Mouse (Mus musculus): ENCODE results near the gene Hrc. TPM values are rescaled to one million over a fixed set of nuclear protein-coding genes. Genes with fewer than 3 reads are reported as not detected.

Gene Hrc
- total RNA-seq, 2 experiments from 2014 or later: 0.23 to 0.61 TPM

- no peak for DNase-seq (ENCODE audit: extremely low spot score in 1 of 2, low spot score in 2 of 2)
- intact Hi-C loops (cut with DNase I): no loop called here
- Histone ChIP-seq H3K27ac (peak overlapping the region; percentile 97), H3K4me3 (peak overlapping the region; percentile 84)
- no peak for TF ChIP-seq CTCF (IDR thresholded peaks at IDR 0.05)
Observed at GRCm38 (mm10) chr7:45368178-45368577, 33.1 kb downstream of the Hrc start.

GRCm38 (mm10) chr7:45369022-45369745 is 34.1 kb downstream of the Hrc start:
- DNase-seq (ENCODE audit: extremely low spot score in 1 of 2, low spot score in 2 of 2): no peak
- TF ChIP-seq CTCF (IDR thresholded peaks at IDR 0.05): no peak
- H3K4me3 ChIP-seq: peak overlapping the region; percentile 84
- peak overlapping the region; percentile 97 for H3K27ac ChIP-seq
- intact Hi-C loops (cut with DNase I): no loop called here

- intact Hi-C loops (cut with DNase I): no loop called here
- Histone ChIP-seq H3K4me3 (peak overlapping the region; percentile 84), H3K27ac (peak overlapping the region; percentile 97)
- DNase-seq (ENCODE audit: extremely low spot score in 1 of 2, low spot score in 2 of 2): peak in 1 of 2 experiments; percentile 37
- no peak for TF ChIP-seq CTCF (IDR thresholded peaks at IDR 0.05)
Observed at GRCm38 (mm10) chr7:45369836-45370474, 34.9 kb downstream of the Hrc start.

GRCm38 (mm10) chr7:45370475-45371311 is 35.6 kb downstream of the Hrc start, which contains the start of gene Lin7b:
Lin7b (minus strand) TSS chr7:45370583.
- intact Hi-C loops (cut with DNase I): no loop called here
- DNase-seq (ENCODE audit: extremely low spot score in 1 of 2, low spot score in 2 of 2): peak; percentile 90 to 91
- peak; percentile 23 for TF ChIP-seq CTCF (IDR thresholded peaks at IDR 0.05)

GRCm38 (mm10) chr7:45372371-45372770 is 37.3 kb downstream of the Hrc start:
- TF ChIP-seq CTCF (IDR thresholded peaks at IDR 0.05): no peak
- intact Hi-C loops (cut with DNase I): no loop called here

More at GRCm38 (mm10) chr7:45370475-45371311, 35.6 kb downstream of the Hrc start, which contains the start of gene Lin7b:
- peak within 1 kb of the TSS; percentile 97 for H3K27ac ChIP-seq
- H3K4me3 ChIP-seq: peak within 1 kb of the TSS; percentile 84

GRCm38 (mm10) chr7:45374620-45375019 is 39.5 kb downstream of the Hrc start:
- intact Hi-C loops (cut with DNase I): loop anchor here (2.0 kb wide), 1 partner anchor 18 kb away; no protein-coding TSS in a partner anchor
- no peak for TF ChIP-seq CTCF (IDR thresholded peaks at IDR 0.05)
- Histone ChIP-seq H3K27ac (no peak overlapping the region), H3K4me3 (no peak overlapping the region)
- no peak for DNase-seq (ENCODE audit: extremely low spot score in 1 of 2, low spot score in 2 of 2)

More at GRCm38 (mm10) chr7:45372371-45372770, 37.3 kb downstream of the Hrc start:
- DNase-seq (ENCODE audit: extremely low spot score in 1 of 2, low spot score in 2 of 2): no peak
- no peak overlapping the region for H3K4me3 ChIP-seq
- no peak overlapping the region for H3K27ac ChIP-seq

GRCm38 (mm10) chr7:45376057-45376456 is 41.0 kb downstream of the Hrc start:
- no peak for DNase-seq (ENCODE audit: extremely low spot score in 1 of 2, low spot score in 2 of 2)
- TF ChIP-seq CTCF (IDR thresholded peaks at IDR 0.05): no peak
- Histone ChIP-seq H3K4me3 (no peak overlapping the region), H3K27ac (no peak overlapping the region)
- intact Hi-C loops (cut with DNase I): no loop called here

GRCm38 (mm10) chr7:45386077-45386476 is 51.0 kb downstream of the Hrc start:
- Histone ChIP-seq H3K4me3 (no peak overlapping the region), H3K27ac (no peak overlapping the region)
- no peak for DNase-seq (ENCODE audit: extremely low spot score in 1 of 2, low spot score in 2 of 2)
- intact Hi-C loops (cut with DNase I): no loop called here
- peak; percentile 8 for TF ChIP-seq CTCF (IDR thresholded peaks at IDR 0.05)

Other genes with a start within 250 kb of the Hrc start
- 1 to 10 TPM; 4.9 to 5.6 TPM for gene Rcn3, start 243.1 kb upstream of the Hrc start, total RNA-seq (2021)
- 10 to 100 TPM; 16.7 to 23.4 TPM for gene Fcgrt, start 231.4 kb upstream of the Hrc start, total RNA-seq (2021)
- 100 to 1,000 TPM; 421 to 444 TPM for gene Rps11, start 210.9 kb upstream of the Hrc start, total RNA-seq (2021)
- 100 to 1,000 TPM; 695 to 716 TPM for gene Rpl13a, start 206.5 kb upstream of the Hrc start, total RNA-seq (2021)
- gene Gm45713, start 199.1 kb upstream of the Hrc start, total RNA-seq (2021): not detected
- gene Flt3l, start 198.9 kb upstream of the Hrc start, total RNA-seq (2021): 1 to 10 TPM; 6.7 to 8.8 TPM
- gene Pih1d1, start 181.0 kb upstream of the Hrc start, total RNA-seq (2021): 10 to 100 TPM; 47.6 to 48.4 TPM
- gene Aldh16a1, start 180.7 kb upstream of the Hrc start, total RNA-seq (2021): 10 to 100 TPM; 15.9 to 23.1 TPM
- gene Slc17a7, start 171.3 kb upstream of the Hrc start, total RNA-seq (2021): 1,000 to 10,000 TPM; 1,255 to 1,327 TPM
- gene Gfy, start 155.7 kb upstream of the Hrc start, total RNA-seq (2021): under 1 TPM in 1 of 2 experiments, not detected in 1; 0.29 TPM
- gene Pth2, start 154.3 kb upstream of the Hrc start, total RNA-seq (2021): not detected
- gene Ccdc155, start 130.4 kb upstream of the Hrc start, total RNA-seq (2021): 1 to 10 TPM; 6.7 to 7.5 TPM
- 10 to 100 TPM; 32.4 to 33.5 TPM for gene Dkkl1, start 123.1 kb upstream of the Hrc start, total RNA-seq (2021)
- 1 to 10 TPM; 3.9 to 4.1 TPM for gene Tead2, start 119.5 kb upstream of the Hrc start, total RNA-seq (2021)
- gene Cd37, start 96.2 kb upstream of the Hrc start, total RNA-seq (2021): 1 to 10 TPM; 4.2 to 5.4 TPM
- 1 to 10 TPM; 1.9 to 2.4 TPM for gene Slc6a16, start 94.2 kb upstream of the Hrc start, total RNA-seq (2021)
- gene Slc6a21, start 57.8 kb upstream of the Hrc start, total RNA-seq (2021): under 1 TPM in 1 of 2 experiments, not detected in 1; 0.23 TPM
- gene Trpm4, start 1.5 kb upstream of the Hrc start, total RNA-seq (2021): 10 to 100 TPM; 18.5 to 24.6 TPM
- gene Ppfia3, start 31.7 kb downstream of the Hrc start, total RNA-seq (2021): 100 to 1,000 TPM; 156 to 159 TPM
- 100 to 1,000 TPM; 156 to 178 TPM for gene Lin7b, start 35.3 kb downstream of the Hrc start, total RNA-seq (2021)
- 100 to 1,000 TPM; 428 to 429 TPM for gene Snrnp70, start 60.5 kb downstream of the Hrc start, total RNA-seq (2021)
- not detected for gene Kcna7, start 70.4 kb downstream of the Hrc start, total RNA-seq (2021)
- not detected for gene Ntf5, start 78.4 kb downstream of the Hrc start, total RNA-seq (2021)
- gene Lhb, start 85.5 kb downstream of the Hrc start, total RNA-seq (2021): not detected
- 10 to 100 TPM; 18.2 to 19.2 TPM for gene Gys1, start 99.6 kb downstream of the Hrc start, total RNA-seq (2021)
- gene Ruvbl2, start 102.8 kb downstream of the Hrc start, total RNA-seq (2021): 10 to 100 TPM; 34.4 to 39.9 TPM
- gene Ftl1, start 124.6 kb downstream of the Hrc start, total RNA-seq (2021): 100 to 1,000 TPM; 200 to 208 TPM
- 10 to 100 TPM; 66.9 to 67.4 TPM for gene Bax, start 131.6 kb downstream of the Hrc start, total RNA-seq (2021)
- under 1 TPM in 1 of 2 experiments, not detected in 1; 0.30 TPM for gene Tulp2, start 146.6 kb downstream of the Hrc start, total RNA-seq (2021)
- gene Gm45808, start 151.5 kb downstream of the Hrc start, total RNA-seq (2021): 1 to 10 TPM; 1.5 to 2.0 TPM
- 1 to 10 TPM; 3.7 to 4.8 TPM for gene Dhdh, start 153.5 kb downstream of the Hrc start, total RNA-seq (2021)
- gene Nucb1, start 175.1 kb downstream of the Hrc start, total RNA-seq (2021): 100 to 1,000 TPM in 1 of 2 experiments, 10 to 100 TPM in 1; 95.4 to 106 TPM
- 10 to 100 TPM; 25.2 to 29.3 TPM for gene Ppp1r15a, start 191.0 kb downstream of the Hrc start, total RNA-seq (2021)
- gene Plekha4, start 191.0 kb downstream of the Hrc start, total RNA-seq (2021): 1 to 10 TPM; 4.2 to 5.1 TPM
- under 1 TPM; 0.61 to 0.68 TPM for gene Hsd17b14, start 219.6 kb downstream of the Hrc start, total RNA-seq (2021)
- gene Bcat2, start 234.9 kb downstream of the Hrc start, total RNA-seq (2021): 10 to 100 TPM; 25.4 to 26.2 TPM